Mouse (Mus musculus) thymus, adult 2 months (tissue): Measurements from ENCODE around the gene Duox2. TPM values are rescaled to one million over a fixed set of nuclear protein-coding genes. Genes with fewer than 3 reads are reported as not detected.
"Not testable (repeated sequence)": the region's sequence is repeated elsewhere in the genome, so short reads cannot be mapped to it uniquely, and the experiment has no call there.

Source experiments
- DNase-seq: peaks from one replicate; pipeline ENCODE4 v3.0.0; 2021
- H3K27ac ChIP-seq: fragments of 200-500 bp; 2 replicates; pipeline ENCODE4 v1.5.1; 2012; ENCODE audit warnings: low read length, control low read depth; ENCODE audit not compliant: control insufficient read depth, insufficient read depth
- H3K27me3 ChIP-seq: fragments of 200-500 bp; 2 replicates; pipeline ENCODE4 v1.6.1; 2012; ENCODE audit warnings: mild to moderate bottlenecking, low read length, moderate library complexity, mixed read lengths; ENCODE audit not compliant: control insufficient read depth, insufficient read depth
- H3K36me3 ChIP-seq: fragments of 200-500 bp; 2 replicates; pipeline ENCODE4 v1.6.1; 2012; ENCODE audit warnings: mild to moderate bottlenecking, low read length, moderate library complexity; ENCODE audit not compliant: control insufficient read depth, insufficient read depth
- H3K4me1 ChIP-seq: fragments of 200-500 bp; replicated peaks from 2 replicates; pipeline ENCODE4 v1.6.1; 2012; ENCODE audit warnings: low read length; ENCODE audit not compliant: control insufficient read depth, insufficient read depth
- H3K4me3 ChIP-seq: fragments of 200-500 bp; 2 replicates; pipeline ENCODE4 v1.5.1; 2012; ENCODE audit warnings: mild to moderate bottlenecking, low read length, control low read depth, moderate library complexity; ENCODE audit not compliant: control insufficient read depth, insufficient read depth
- CTCF ChIP-seq: fragments of 200-500 bp; IDR thresholded peaks from 2 replicates; pipeline ENCODE4 v1.5.1; 2012; ENCODE audit warnings: mild to moderate bottlenecking, control low read depth, low read length, moderate library complexity, borderline replicate concordance; ENCODE audit not compliant: control insufficient read depth, poor library complexity, insufficient read depth; ENCODE audit errors: extremely low read depth
- POLR2A ChIP-seq: fragments of 200-500 bp; IDR thresholded peaks from 2 replicates; pipeline ENCODE4 v1.6.1; 2012; ENCODE audit warnings: mild to moderate bottlenecking, low read length, control low read depth, moderate library complexity; ENCODE audit not compliant: control insufficient read depth, poor library complexity, insufficient read depth; ENCODE audit errors: extremely low read depth
- WGBS: fragments of 180-500 bp; shearing (Covaris S2); methylation state at CpG from one replicate; pipeline ENCODE4 v1.1.7; 2018; 5-methylcytosine and 5-hydroxymethylcytosine counted together
- polyA plus RNA-seq: library from polyadenylated mRNA; depleted of rRNA; stranded (reverse); fragments of >200 nt; gene quantifications from 2 replicates; pipeline ENCODE4 v1.2.3, GENCODE M21; 2012; rRNA removed

The Duox2 gene
- polyA plus RNA-seq: 0.19 and 0.48 TPM in 2 replicates

- peak within 1 kb of the TSS; percentile 20 for H3K4me3 ChIP-seq
- H3K27me3 ChIP-seq: peaks cover 35% of the 10 kb centered on the region
- TF ChIP-seq POLR2A: no peak
- no peak for TF ChIP-seq CTCF
- no peak for DNase-seq
- H3K36me3 ChIP-seq: no peaks in the 10 kb centered on the region
- 11% methylated on average over 13 of the region's 13 CpGs for WGBS
- no peak within 1 kb of the TSS for H3K27ac ChIP-seq
- peaks cover 19% of the 10 kb centered on the region for H3K4me1 ChIP-seq
Measured at GRCm38 (mm10) chr2:122298096-122298499, at the start of gene Duox2. Gene Duox2, minus strand, starts transcription at chr2:122298449.

- Histone ChIP-seq H3K27me3 (no peaks in the 10 kb centered on the region), H3K27ac (no peak overlapping the region), H3K36me3 (no peaks in the 10 kb centered on the region), H3K4me3 (no peak overlapping the region), H3K4me1 (peaks cover 10% of the 10 kb centered on the region)
- no peak for DNase-seq
- 98% methylated on average over 3 of the region's 3 CpGs for WGBS
- TF ChIP-seq POLR2A (no peak), CTCF (no peak)
Measured at GRCm38 (mm10) chr2:122347257-122347656, 49.0 kb upstream of the Duox2 start.

GRCm38 (mm10) chr2:122346164-122346563, 47.9 kb upstream of the Duox2 start:
- H3K27me3 ChIP-seq, H3K36me3 ChIP-seq, H3K27ac ChIP-seq, H3K4me3 ChIP-seq, DNase-seq, H3K4me1 ChIP-seq: not testable (repeated sequence)
- 90% methylated on average over 6 of the region's 6 CpGs for WGBS

DNA sequence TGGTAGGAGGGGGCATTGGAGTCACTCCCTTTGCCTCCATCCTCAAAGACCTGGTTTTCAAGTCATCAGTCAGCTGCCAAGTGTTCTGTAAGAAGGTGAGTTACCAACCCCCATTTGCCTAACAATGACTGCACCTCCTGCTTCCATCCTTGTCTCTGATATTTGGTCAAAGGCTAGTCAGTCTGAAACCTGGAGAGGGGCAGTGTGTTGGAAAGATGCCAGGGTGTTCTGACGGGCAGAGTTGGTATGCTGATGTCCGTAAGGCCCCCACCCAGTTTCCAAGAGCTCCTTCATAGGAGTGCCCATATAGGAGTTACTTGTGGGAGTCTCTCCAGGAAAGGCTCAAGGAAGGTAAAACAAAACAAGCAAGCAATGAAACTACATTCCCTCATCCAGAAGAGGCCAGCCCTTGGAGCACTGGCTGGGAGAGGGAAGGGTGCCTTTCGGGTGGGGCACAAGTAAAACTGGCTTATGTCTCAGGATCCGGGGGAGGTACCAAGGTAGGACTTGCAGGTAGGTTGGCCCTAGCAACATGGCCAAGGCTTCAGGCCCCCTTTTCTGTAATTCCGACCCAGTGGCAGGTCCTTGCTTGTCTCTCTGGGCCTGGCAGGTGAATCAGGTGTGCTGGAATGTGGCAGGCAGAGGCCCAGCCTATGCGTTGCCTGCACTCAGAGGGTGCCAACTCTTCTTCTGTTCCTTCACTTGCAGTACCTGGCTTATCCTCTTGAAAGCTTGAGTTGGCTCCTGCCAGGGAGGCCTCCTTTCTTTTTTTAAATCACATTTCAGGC, 47.1 kb upstream of the Duox2 start:
- TF ChIP-seq CTCF: no peak
- TF ChIP-seq POLR2A: no peak
- no peak for DNase-seq
- Histone ChIP-seq H3K27me3 (no peaks in the 10 kb centered on the region), H3K4me1 (peaks cover 10% of the 10 kb centered on the region), H3K36me3 (no peaks in the 10 kb centered on the region), H3K4me3 (no peak overlapping the region), H3K27ac (no peak overlapping the region)
- WGBS: 92% methylated on average over 6 of the region's 6 CpGs

- H3K4me1 ChIP-seq: no peaks in the 10 kb centered on the region
- TF ChIP-seq CTCF: no peak
- no peak for TF ChIP-seq POLR2A
- DNase-seq: no peak
- H3K4me3 ChIP-seq: no peak overlapping the region
- no peaks in the 10 kb centered on the region for H3K36me3 ChIP-seq
- no peak overlapping the region for H3K27ac ChIP-seq
- H3K27me3 ChIP-seq: no peaks in the 10 kb centered on the region
- 85% methylated on average over 21 of the region's 21 CpGs for WGBS
Measured at GRCm38 (mm10) chr2:122337291-122337690, 39.0 kb upstream of the Duox2 start.

DNA sequence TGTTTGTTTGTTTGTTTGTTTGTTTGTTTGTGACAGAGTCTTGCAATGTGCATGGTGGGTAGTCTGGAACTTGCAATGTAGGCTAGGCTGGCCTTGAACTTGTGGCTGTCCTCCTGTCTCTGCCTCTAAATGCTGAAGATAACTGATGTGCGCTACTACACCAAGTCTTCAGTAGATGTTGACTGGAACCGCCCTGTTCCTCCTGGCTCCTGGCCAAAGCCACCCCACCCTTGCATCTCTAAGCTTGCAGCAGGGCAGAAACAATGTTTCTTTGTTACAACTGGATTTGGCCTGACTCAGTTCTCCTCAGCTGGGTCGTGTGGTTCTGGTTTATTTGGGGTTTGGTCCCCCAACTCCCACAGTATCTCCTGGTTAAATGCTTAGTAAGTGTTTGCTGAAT, 35.9 kb upstream of the Duox2 start:
- no peak for DNase-seq
- Histone ChIP-seq H3K27me3 (no peaks in the 10 kb centered on the region), H3K27ac (no peak overlapping the region), H3K4me3 (no peak overlapping the region), H3K36me3 (no peaks in the 10 kb centered on the region), H3K4me1 (no peaks in the 10 kb centered on the region)
- WGBS: 72% methylated on average over 3 of the region's 3 CpGs
- no peak for TF ChIP-seq CTCF
- TF ChIP-seq POLR2A: no peak

- Histone ChIP-seq H3K27ac (no peak overlapping the region), H3K4me1 (no peaks in the 10 kb centered on the region), H3K4me3 (no peak overlapping the region), H3K27me3 (no peaks in the 10 kb centered on the region), H3K36me3 (no peaks in the 10 kb centered on the region)
- no peak for TF ChIP-seq CTCF
- TF ChIP-seq POLR2A: no peak
- DNase-seq: no peak
- 86% methylated on average over 3 of the region's 3 CpGs for WGBS
Measured at GRCm38 (mm10) chr2:122332222-122332621, 34.0 kb upstream of the Duox2 start.

- H3K36me3 ChIP-seq, H3K4me1 ChIP-seq, DNase-seq, H3K27ac ChIP-seq, H3K4me3 ChIP-seq, H3K27me3 ChIP-seq: not testable (repeated sequence)
- WGBS: 90% methylated on average over 6 of the region's 6 CpGs
Measured at GRCm38 (mm10) chr2:122330317-122330716, 32.1 kb upstream of the Duox2 start.
